Mouse (Mus musculus) E14TG2a.4 (cell line): Measurements from ENCODE around the gene Ptcd2.

Experiments
- H3K27me3 ChIP-seq: 2 replicates; pipeline ENCODE4 v1.6.1; 2014; ENCODE audit warnings: low read length, control low read depth; ENCODE audit not compliant: insufficient read depth
- H3K36me3 ChIP-seq: 2 replicates; pipeline ENCODE4 v1.6.1; 2014; ENCODE audit warnings: low read length, control low read depth; ENCODE audit not compliant: insufficient read depth
- H3K4me1 ChIP-seq: replicated peaks from 2 replicates; pipeline ENCODE4 v1.6.1; 2014; ENCODE audit warnings: low read depth, low read length, control low read depth
- H3K4me3 ChIP-seq: replicated peaks from 2 replicates; pipeline ENCODE4 v1.5.1; 2014; ENCODE audit warnings: mild to moderate bottlenecking, low read length
- H3K9me3 ChIP-seq: 2 replicates; pipeline ENCODE4 v1.6.1; 2014; ENCODE audit warnings: low read length, control low read depth
- CTCF ChIP-seq: conservative IDR thresholded peaks from 2 replicates; pipeline ENCODE4 v1.5.1; 2014; ENCODE audit warnings: low read length
- NANOG ChIP-seq: IDR thresholded peaks from 2 replicates; pipeline ENCODE4 v1.6.1; 2014; ENCODE audit warnings: borderline replicate concordance, low read length, mixed read lengths
- POU5F1 ChIP-seq: IDR thresholded peaks from 2 replicates; pipeline ENCODE4 v1.6.1; 2014; ENCODE audit warnings: low read length, borderline replicate concordance

Ptcd2 gene

GRCm38 (mm10) chr13:99344599-99345575 lies at the start of gene Ptcd2, which contains the start of gene Mrps27:
Gene Ptcd2, minus strand, starts transcription at chr13:99344705.
Gene Mrps27, plus strand, starts transcription at chr13:99344786.
- Histone ChIP-seq H3K36me3 (peaks cover 66% of the 10 kb centered on the region), H3K9me3 (no peaks in the 10 kb centered on the region), H3K4me1 (peaks cover 42% of the 10 kb centered on the region), H3K4me3 (peak within 1 kb of the TSS; percentile 100), H3K27me3 (no peaks in the 10 kb centered on the region)
- TF ChIP-seq CTCF = no peak
- TF ChIP-seq NANOG = no peak
- TF ChIP-seq POU5F1 = no peak

- H3K4me1 ChIP-seq = peaks cover 25% of the 10 kb centered on the region
- H3K9me3 ChIP-seq = no peaks in the 10 kb centered on the region
- TF ChIP-seq POU5F1 = no peak
- no peak for TF ChIP-seq CTCF
- no peak for TF ChIP-seq NANOG
- H3K36me3 ChIP-seq = peaks cover 59% of the 10 kb centered on the region
- H3K27me3 ChIP-seq = no peaks in the 10 kb centered on the region
- H3K4me3 ChIP-seq = no peak overlapping the region
Measured at GRCm38 (mm10) chr13:99393128-99393527, 48.6 kb upstream of the Ptcd2 start.

GRCm38 (mm10) chr13:99391417-99391816 lies 46.9 kb upstream of the Ptcd2 start:
- H3K36me3 ChIP-seq = peaks cover 54% of the 10 kb centered on the region
- TF ChIP-seq CTCF (no peak), POU5F1 (no peak), NANOG (no peak)

GRCm38 (mm10) chr13:99387901-99388811 lies 43.7 kb upstream of the Ptcd2 start:
- TF ChIP-seq CTCF = no peak
- TF ChIP-seq NANOG = no peak
- no peak for TF ChIP-seq POU5F1
- H3K9me3 ChIP-seq = no peaks in the 10 kb centered on the region

More at GRCm38 (mm10) chr13:99391417-99391816, 46.9 kb upstream of the Ptcd2 start:
- Histone ChIP-seq H3K4me1 (peaks cover 21% of the 10 kb centered on the region), H3K9me3 (no peaks in the 10 kb centered on the region), H3K27me3 (no peaks in the 10 kb centered on the region), H3K4me3 (no peak overlapping the region)

GRCm38 (mm10) chr13:99386341-99386740 lies 41.8 kb upstream of the Ptcd2 start:
- H3K36me3 ChIP-seq = peaks cover 53% of the 10 kb centered on the region
- H3K9me3 ChIP-seq = no peaks in the 10 kb centered on the region
- TF ChIP-seq POU5F1 (no peak), CTCF (no peak), NANOG (no peak)
- no peak overlapping the region for H3K4me3 ChIP-seq
- peaks cover 19% of the 10 kb centered on the region for H3K4me1 ChIP-seq
- H3K27me3 ChIP-seq = no peaks in the 10 kb centered on the region

More at GRCm38 (mm10) chr13:99387901-99388811, 43.7 kb upstream of the Ptcd2 start:
- H3K4me3 ChIP-seq = no peak overlapping the region
- H3K36me3 ChIP-seq = peaks cover 64% of the 10 kb centered on the region
- peaks cover 21% of the 10 kb centered on the region for H3K4me1 ChIP-seq
- no peaks in the 10 kb centered on the region for H3K27me3 ChIP-seq

GRCm38 (mm10) chr13:99385911-99386310 lies 41.4 kb upstream of the Ptcd2 start:
- Histone ChIP-seq H3K4me1 (peaks cover 16% of the 10 kb centered on the region), H3K36me3 (peaks cover 52% of the 10 kb centered on the region), H3K9me3 (no peaks in the 10 kb centered on the region), H3K4me3 (no peak overlapping the region), H3K27me3 (no peaks in the 10 kb centered on the region)
- TF ChIP-seq NANOG = no peak
- TF ChIP-seq POU5F1 = no peak
- no peak for TF ChIP-seq CTCF

- H3K9me3 ChIP-seq = no peaks in the 10 kb centered on the region
- no peak overlapping the region for H3K4me3 ChIP-seq
- H3K4me1 ChIP-seq = peaks cover 13% of the 10 kb centered on the region
- TF ChIP-seq NANOG = no peak
- no peak for TF ChIP-seq POU5F1
- no peak for TF ChIP-seq CTCF
- H3K36me3 ChIP-seq = peaks cover 54% of the 10 kb centered on the region
- H3K27me3 ChIP-seq = no peaks in the 10 kb centered on the region
Measured at GRCm38 (mm10) chr13:99384555-99385203, 40.2 kb upstream of the Ptcd2 start.

GRCm38 (mm10) chr13:99382373-99382772 lies 37.9 kb upstream of the Ptcd2 start:
- Histone ChIP-seq H3K9me3 (no peaks in the 10 kb centered on the region), H3K36me3 (peaks cover 65% of the 10 kb centered on the region)

More at GRCm38 (mm10) chr13:99382373-99382772, 37.9 kb upstream of the Ptcd2 start:
- TF ChIP-seq NANOG = no peak
- no peak for TF ChIP-seq CTCF
- no peak for TF ChIP-seq POU5F1
- Histone ChIP-seq H3K4me3 (no peak overlapping the region), H3K4me1 (peaks cover 13% of the 10 kb centered on the region), H3K27me3 (no peaks in the 10 kb centered on the region)
